18 mouse cellular contexts compared by ENCODE assay signal in the genomic region with DNA sequence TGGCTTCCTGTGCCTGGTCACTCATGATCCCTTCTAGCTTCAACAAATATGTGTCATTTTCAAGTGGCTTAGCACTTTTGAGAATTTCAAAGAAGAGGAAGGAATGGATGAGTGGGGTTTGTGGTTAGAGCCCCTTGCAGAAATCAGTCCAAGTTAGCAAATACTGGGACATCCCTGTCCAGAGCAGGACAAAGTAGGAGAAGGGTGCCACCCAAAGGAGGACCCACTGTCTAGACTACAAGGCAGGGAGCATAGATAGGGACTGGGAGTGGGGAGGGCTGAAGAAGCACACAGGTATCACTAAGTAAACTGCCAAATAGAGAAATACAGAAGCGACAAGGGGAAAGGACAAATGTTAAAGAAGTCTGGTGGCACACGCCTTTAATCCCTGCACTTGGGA. TPM values are rescaled to one million over a fixed set of nuclear protein-coding genes. Genes with fewer than 3 reads are reported as not detected.
DNase-seq lines count a peak whose midpoint lies in the region; ATAC-seq and TF ChIP-seq lines count a peak whose summit lies in the region.
"Had no signal": no experiment of that assay in that cellular context is flagged by ENCODE, and none has a peak within 500 bp of the region (broad histone marks: within the 10 kb centered on the region; RNA-seq: fewer than 3 reads in every experiment).

No protein-coding gene starts in this region.

- peaks cover 9% of the 10 kb centered on the region for H3K4me1 ChIP-seq in heart, adult 2 months (ENCODE audit: control insufficient read depth, insufficient read depth, low read length)
- H3K4me1 ChIP-seq in kidney, adult 2 months (ENCODE audit: control insufficient read depth, insufficient read depth, low read length), result peaks cover 11% of the 10 kb centered on the region; the same call in 1 of the 2 replicates
- peaks cover 27% of the 10 kb centered on the region for H3K4me1 ChIP-seq in kidney, embryonic 15.5 days
- peaks cover 6% of the 10 kb centered on the region; the same call in 1 of the 2 replicates for H3K4me1 ChIP-seq in lung, embryonic 16.5 days (replicated peaks; ENCODE audit: control insufficient read depth, insufficient read depth, low read length)

- DNase-seq in heart, adult 2 months, result no peak
- DNase-seq in heart, postnatal 10 days, result no peak
- no peak for DNase-seq in kidney, adult 2 months
- DNase-seq in lung, postnatal 36 days, result no peak
- DNase-seq: adrenal gland, adult 8-10 months; cerebellum, adult 11 months; kidney, adult 18-20 months; liver, embryonic 13.5 days; midbrain, embryonic 14.5 days; right cerebral cortex, postnatal 25 days; thymus, postnatal 25 days had no signal

- peaks cover 14% of the 10 kb centered on the region for H3K36me3 ChIP-seq in heart, adult 2 months (ENCODE audit: control insufficient read depth, insufficient read depth, low read length)
- no peaks in the 10 kb centered on the region; the same call in 1 of the 2 replicates for H3K36me3 ChIP-seq in kidney, adult 2 months (ENCODE audit: control insufficient read depth, insufficient read depth, low read length)
- no peaks in the 10 kb centered on the region for H3K36me3 ChIP-seq in kidney, embryonic 15.5 days
- H3K36me3 ChIP-seq in lung, embryonic 16.5 days (ENCODE audit: control insufficient read depth, insufficient read depth, low read length), result no peaks in the 10 kb centered on the region
- H3K36me3 ChIP-seq: forebrain, embryonic 12.5 days; liver, embryonic 13.5 days; neural tube, embryonic 15.5 days had no signal

- H3K27ac ChIP-seq in heart, adult 2 months, result peak overlapping the region; percentile 31; the same call in 1 of the 2 replicates
- H3K27ac ChIP-seq in kidney, adult 2 months (ENCODE audit: insufficient read depth, low read depth, low read length), result no peak overlapping the region
- H3K27ac ChIP-seq in kidney, embryonic 15.5 days, result no peak overlapping the region
- 0 out of 2 replicates have a peak overlapping the region, but pooled peaks have one; percentile 25 for H3K27ac ChIP-seq in lung, embryonic 16.5 days (ENCODE audit: low read length)
- H3K27ac ChIP-seq: forebrain, embryonic 12.5 days; hindbrain, postnatal 0 days had no signal

- no peak for TF ChIP-seq POLR2A in heart, adult 2 months (IDR thresholded peaks at IDR 0.05; ENCODE audit: insufficient read depth, low read depth, low read length)
- TF ChIP-seq POLR2A in kidney, adult 2 months (IDR thresholded peaks at IDR 0.05; ENCODE audit: low read depth, low read length), result no peak

- no peak overlapping the region for H3K4me3 ChIP-seq in heart, adult 2 months
- H3K4me3 ChIP-seq in kidney, adult 2 months (ENCODE audit: insufficient read depth, low read depth, low read length), result no peak overlapping the region
- H3K4me3 ChIP-seq in kidney, embryonic 15.5 days (replicated peaks), result no peak overlapping the region
- no peak overlapping the region for H3K4me3 ChIP-seq in lung, embryonic 16.5 days (ENCODE audit: low read length)

- no peak for ATAC-seq in kidney, embryonic 15.5 days (replicated peaks; ENCODE audit: low FRiP score)
- no peak for ATAC-seq in lung, embryonic 16.5 days (ENCODE audit: low read depth)
- ATAC-seq in CD4-positive, CD25-positive, alpha-beta regulatory T cell, adult 4 months, result no peak

- intact Hi-C loops in heart, adult 2 months (cut with DNase I), result loop anchor here (2.0 to 5.0 kb wide), 3 partner anchors 16 to 115 kb away; no protein-coding TSS in a partner anchor
- intact Hi-C loops in heart, postnatal 10 days (cut with DNase I), result loop anchor here (5.0 to 10.0 kb wide), 4 partner anchors 45 to 268 kb away; no protein-coding TSS in a partner anchor

- TF ChIP-seq CTCF in heart, adult 2 months (IDR thresholded peaks at IDR 0.05), result peak; percentile 22; the same call in 1 of the 2 replicates
- peak; percentile 25; the same call in 1 of the 2 replicates for TF ChIP-seq CTCF in kidney, adult 2 months (conservative IDR thresholded peaks at IDR 0.05; ENCODE audit: insufficient read depth, insufficient read length, low read depth, low read length)

- H3K27me3 ChIP-seq in heart, adult 2 months (ENCODE audit: control insufficient read depth, insufficient read depth, low read length), result no peaks in the 10 kb centered on the region
- H3K27me3 ChIP-seq in kidney, adult 2 months (replicated peaks; ENCODE audit: control insufficient read depth, insufficient read depth, low read length), result no peaks in the 10 kb centered on the region
- H3K27me3 ChIP-seq in kidney, embryonic 15.5 days, result no peaks in the 10 kb centered on the region
- no peaks in the 10 kb centered on the region for H3K27me3 ChIP-seq in lung, embryonic 16.5 days (ENCODE audit: control insufficient read depth, insufficient read depth, low read depth, low read length)

- no peaks in the 10 kb centered on the region; the same call in 1 of the 2 replicates for H3K9me3 ChIP-seq in kidney, embryonic 15.5 days (replicated peaks)
- peaks cover 3% of the 10 kb centered on the region; the same call in 1 of the 2 replicates for H3K9me3 ChIP-seq in lung, embryonic 16.5 days (ENCODE audit: control insufficient read depth, low read length)
- H3K9me3 ChIP-seq: forebrain, embryonic 12.5 days; liver, embryonic 13.5 days; neural tube, embryonic 15.5 days had no signal

- WGBS in heart, adult 2 months, result 100% methylated on average over 2 of the region's 2 CpGs
- WGBS in kidney, adult 2 months, result 95% methylated on average over 2 of the region's 2 CpGs
- WGBS in kidney, embryonic 15.5 days, result 80% methylated on average over 2 of the region's 2 CpGs
- WGBS in lung, embryonic 16.5 days, result 94% methylated on average over 2 of the region's 2 CpGs

- peaks cover 2% of the 10 kb centered on the region; the same call in 1 of the 2 replicates for H3K79me2 ChIP-seq in heart, adult 2 months (replicated peaks; ENCODE audit: control insufficient read depth, insufficient read depth, low read length)

- TF ChIP-seq EP300 in heart, adult 2 months (IDR thresholded peaks at IDR 0.05; ENCODE audit: insufficient read depth, low read depth, low read length), result no peak

- H3K9ac ChIP-seq in heart, adult 2 months (ENCODE audit: low read depth, low read length), result no peak overlapping the region
- no peak overlapping the region for H3K9ac ChIP-seq in kidney, embryonic 15.5 days
- H3K9ac ChIP-seq in lung, embryonic 16.5 days (ENCODE audit: low read length), result no peak overlapping the region

- no peak overlapping the region for H3K4me2 ChIP-seq in kidney, embryonic 15.5 days
- H3K4me2 ChIP-seq in lung, embryonic 16.5 days (ENCODE audit: low read depth, low read length), result 0 out of 2 replicates have a peak overlapping the region, but pooled peaks have one; percentile 70

RNA-seq across cellular contexts. Expression of a gene that starts 1.0 kb away (rescaled TPM):
- total RNA-seq in heart, adult 2 months (2021), result 10 to 100 TPM; 34.8 TPM
- polyA plus RNA-seq in heart, adult 2 months (2012; rRNA removed), result 6.8 and 14.0 TPM in 2 replicates
- total RNA-seq in heart, postnatal 10 days (2021), result 10 to 100 TPM; 73.9 to 83.5 TPM
- 16.5 and 17.9 TPM in 2 replicates for polyA plus RNA-seq in kidney, adult 2 months (2012; rRNA removed)
- polyA plus RNA-seq in kidney, embryonic 15.5 days (2015; fragmentation: Nextera tagmentation; extraction: Ambion mirVana), result 23.0 and 26.8 TPM in 2 replicates
- 36.9 and 37.4 TPM in 2 replicates for polyA plus RNA-seq in lung, embryonic 16.5 days (2015; fragmentation: Nextera tagmentation; extraction: Ambion mirVana)
- under 1 TPM; 0.18 to 0.23 TPM for polyA plus RNA-seq in CD4-positive, CD25-positive, alpha-beta regulatory T cell, adult 4 months (2017; shearing (Covaris generic))

RNA-seq across cellular contexts. Expression of a gene that starts 1.0 kb away (rescaled TPM):
- total RNA-seq in heart, adult 2 months (2021), result 10 to 100 TPM in 1 of 2 experiments, 1 to 10 TPM in 1; 7.8 to 10.5 TPM
- polyA plus RNA-seq in heart, adult 2 months (2012; rRNA removed), result 0.64 and 2.4 TPM in 2 replicates
- total RNA-seq in heart, postnatal 10 days (2021), result 10 to 100 TPM; 17.2 to 21.0 TPM
- 3.8 and 7.4 TPM in 2 replicates for polyA plus RNA-seq in kidney, adult 2 months (2012; rRNA removed)
- polyA plus RNA-seq in kidney, embryonic 15.5 days (2015; fragmentation: Nextera tagmentation; extraction: Ambion mirVana), result 7.0 and 9.2 TPM in 2 replicates
- polyA plus RNA-seq in lung, embryonic 16.5 days (2015; fragmentation: Nextera tagmentation; extraction: Ambion mirVana), result 6.5 and 7.6 TPM in 2 replicates
- polyA plus RNA-seq in CD4-positive, CD25-positive, alpha-beta regulatory T cell, adult 4 months (2017; shearing (Covaris generic)), result 1 to 10 TPM in 1 of 2 experiments, not detected in 1; 1.6 TPM
- total RNA-seq: hindbrain, postnatal 0 days had no signal
- polyA plus RNA-seq: testis, adult 2 months had no signal

RNA-seq across cellular contexts. Expression of a gene that starts 12.8 kb away (rescaled TPM):
- total RNA-seq in heart, adult 2 months (2021), result 10 to 100 TPM; 15.6 to 18.0 TPM
- polyA plus RNA-seq in heart, adult 2 months (2012; rRNA removed), result 16.1 and 16.5 TPM in 2 replicates
- 10 to 100 TPM; 26.7 to 28.3 TPM for total RNA-seq in heart, postnatal 10 days (2021)
- polyA plus RNA-seq in kidney, adult 2 months (2012; rRNA removed), result 29.0 and 32.3 TPM in 2 replicates
- polyA plus RNA-seq in kidney, embryonic 15.5 days (2015; fragmentation: Nextera tagmentation; extraction: Ambion mirVana), result 5.7 and 6.5 TPM in 2 replicates
- polyA plus RNA-seq in lung, embryonic 16.5 days (2015; fragmentation: Nextera tagmentation; extraction: Ambion mirVana), result 4.4 and 5.0 TPM in 2 replicates
- 1 to 10 TPM; 1.3 to 4.1 TPM for polyA plus RNA-seq in CD4-positive, CD25-positive, alpha-beta regulatory T cell, adult 4 months (2017; shearing (Covaris generic))

Comparison
In these comparisons a context has a peak if more than half of its experiments do, and no peak if none do; other contexts are left out.
1. H3K27ac ChIP-seq: peak in heart, adult 2 months (single experiment) and lung, embryonic 16.5 days (single experiment); none in kidney, adult 2 months (single experiment) and kidney, embryonic 15.5 days (single experiment).